Mouse (Mus musculus): ENCODE measurements at regions not wholly inside any gene's neighbourhood (a gene's known extent, or its start where the extent isn't known, plus 50 kb on each side); places are given as distances from the start of the nearest gene placed in this dataset.

DNA sequence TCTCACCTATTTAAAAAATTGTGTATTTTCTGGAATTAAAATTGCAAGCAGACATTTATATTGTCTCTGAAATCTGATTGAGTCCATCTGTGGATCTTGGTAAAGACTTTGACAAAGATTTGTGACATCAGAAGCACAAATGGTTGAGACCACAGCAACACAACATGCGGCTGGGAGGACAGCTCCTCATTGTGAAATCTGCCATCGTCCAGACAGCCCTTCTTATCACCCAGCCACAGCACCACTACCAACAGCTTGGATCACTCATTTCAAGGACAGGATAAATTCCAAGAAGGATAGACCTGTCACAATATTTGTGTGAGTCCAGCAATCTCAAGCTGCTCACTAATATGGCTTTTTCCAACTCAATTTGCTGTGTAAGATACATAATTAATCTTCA lies 97.6 kb upstream of the Dapk1 start:
- H3K27me3 ChIP-seq: no peaks in the 10 kb centered on the region
- no peak for TF ChIP-seq CTCF (IDR thresholded peaks at IDR 0.05)
- ChIA-PET CTCF (no interaction called here), POLR2A (no interaction called here)
- in situ Hi-C loops (cut with MboI; ENCODE audit: low pct_unique_long_range_greater_than_20kb): no loop called here
- no peak for DNase-seq (ENCODE audit: low read depth, low spot score)
- ATAC-seq: no peak

DNA sequence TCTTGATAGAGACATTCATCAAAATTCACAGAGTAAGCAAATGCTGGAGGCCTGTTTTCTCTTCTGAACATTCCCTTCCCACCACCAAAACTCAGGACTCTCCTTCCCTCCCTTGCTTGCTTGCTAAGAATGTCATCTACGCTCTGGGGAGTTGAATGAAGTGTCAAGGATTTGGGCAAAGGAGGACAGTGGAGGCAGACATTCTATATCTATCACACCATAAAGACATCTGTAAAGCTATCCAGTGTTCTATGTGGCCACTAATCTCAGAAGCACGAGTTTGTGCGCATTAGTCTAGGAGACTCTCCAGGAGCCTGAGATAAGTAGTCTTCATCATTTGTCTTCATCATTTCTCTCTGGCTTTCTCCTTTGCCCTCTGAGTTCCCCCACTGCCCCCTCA lies 94.1 kb upstream of the Dapk1 start:
- in situ Hi-C loops (cut with MboI; ENCODE audit: low pct_unique_long_range_greater_than_20kb): no loop called here
- no peak for TF ChIP-seq CTCF (IDR thresholded peaks at IDR 0.05)
- H3K27me3 ChIP-seq: no peaks in the 10 kb centered on the region
- no peak for ATAC-seq
- no peak for DNase-seq (ENCODE audit: low read depth, low spot score)
- ChIA-PET POLR2A (interaction anchor here (0.7 kb wide), 1 partner anchor 23 kb away, joined by 5 read pairs; no protein-coding TSS in a partner anchor), CTCF (interaction anchor here (1.7 to 2.2 kb wide), 3 partner anchors 9 to 15 kb away, joined by 5 to 6 read pairs (median 5); no protein-coding TSS in a partner anchor)

DNA sequence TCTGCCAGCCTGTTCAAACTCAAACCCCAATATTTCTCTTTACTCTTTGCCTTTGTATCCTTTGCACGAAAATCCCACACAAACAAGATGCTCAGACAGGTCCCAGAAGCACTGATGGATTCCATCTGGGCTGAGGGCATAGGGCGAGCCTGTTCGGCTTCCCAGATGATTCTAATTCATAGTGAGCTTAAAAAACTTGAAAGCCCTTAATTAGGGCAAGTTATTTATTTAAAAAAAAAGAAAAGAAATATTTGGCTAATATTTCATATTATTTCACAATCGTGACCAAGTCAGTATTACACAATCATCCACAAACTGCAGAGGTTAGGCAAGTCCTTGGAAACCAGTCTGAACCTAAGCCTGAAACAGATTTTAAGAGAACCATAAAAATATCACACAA lies 93.7 kb upstream of the Dapk1 start:
- in situ Hi-C loops (cut with MboI; ENCODE audit: low pct_unique_long_range_greater_than_20kb): no loop called here
- ChIA-PET CTCF (interaction anchor here (1.0 to 2.2 kb wide), 6 partner anchors 9 to 22 kb away, joined by 3 to 6 read pairs (median 4); no protein-coding TSS in a partner anchor), POLR2A (interaction anchor here (0.5 kb wide), 1 partner anchor 109 kb away, joined by 5 read pairs; no protein-coding TSS in a partner anchor)
- DNase-seq (ENCODE audit: low read depth, low spot score) (no peak), ATAC-seq (no peak)
- H3K27me3 ChIP-seq: no peaks in the 10 kb centered on the region
- TF ChIP-seq CTCF (IDR thresholded peaks at IDR 0.05): no peak

DNA sequence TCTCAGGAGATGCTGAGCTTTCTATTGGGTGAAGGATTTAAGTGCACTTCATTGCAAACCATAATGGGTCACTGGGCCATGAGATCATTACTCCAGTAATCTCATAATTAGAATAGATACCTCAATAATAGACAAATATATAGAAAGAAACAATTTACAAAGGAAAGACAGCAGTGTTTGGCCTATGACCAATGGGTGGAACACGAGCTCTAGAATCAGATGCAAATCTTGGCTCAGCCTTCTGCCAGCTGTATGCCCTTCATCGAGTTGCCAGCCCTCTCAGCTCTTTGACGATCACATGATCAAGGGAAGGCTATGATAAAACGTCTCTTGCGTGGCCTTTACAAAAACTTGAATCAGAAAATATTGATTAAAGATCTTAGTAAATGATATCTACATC lies 92.9 kb upstream of the Dapk1 start:
- in situ Hi-C loops (cut with MboI; ENCODE audit: low pct_unique_long_range_greater_than_20kb): no loop called here
- ATAC-seq (no peak), DNase-seq (ENCODE audit: low read depth, low spot score) (no peak)
- no peaks in the 10 kb centered on the region for H3K27me3 ChIP-seq
- ChIA-PET CTCF (interaction anchor here (1.0 to 2.2 kb wide), 7 partner anchors 8 to 238 kb away, joined by 3 to 8 read pairs (median 5); no protein-coding TSS in a partner anchor), POLR2A (interaction anchor here (0.5 kb wide), 1 partner anchor 108 kb away, joined by 5 read pairs; no protein-coding TSS in a partner anchor)
- TF ChIP-seq CTCF (IDR thresholded peaks at IDR 0.05): no peak

DNA sequence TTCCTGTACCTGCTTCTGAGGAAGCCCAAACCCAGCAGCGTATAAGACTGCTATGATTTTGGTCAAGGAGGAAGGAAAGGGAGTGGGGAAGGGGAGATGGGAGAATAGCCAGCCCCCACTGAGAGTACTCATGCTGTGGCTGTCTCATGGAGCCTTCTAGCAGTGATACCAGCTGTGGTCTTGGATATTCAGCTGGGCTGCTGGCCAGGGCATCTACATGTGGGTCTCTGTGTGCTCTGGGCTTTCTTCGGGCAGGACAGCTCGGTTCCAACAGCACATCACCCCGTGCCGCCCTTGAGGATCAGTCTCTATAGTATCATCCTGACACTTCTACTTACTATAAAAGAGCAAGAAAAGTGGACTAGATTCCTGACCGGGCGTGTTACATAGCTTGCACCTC lies 90.6 kb upstream of the Dapk1 start:
- POLR2A ChIA-PET: no interaction called here
- in situ Hi-C loops (cut with MboI; ENCODE audit: low pct_unique_long_range_greater_than_20kb): no loop called here
- no peak for TF ChIP-seq CTCF (IDR thresholded peaks at IDR 0.05)

DNA sequence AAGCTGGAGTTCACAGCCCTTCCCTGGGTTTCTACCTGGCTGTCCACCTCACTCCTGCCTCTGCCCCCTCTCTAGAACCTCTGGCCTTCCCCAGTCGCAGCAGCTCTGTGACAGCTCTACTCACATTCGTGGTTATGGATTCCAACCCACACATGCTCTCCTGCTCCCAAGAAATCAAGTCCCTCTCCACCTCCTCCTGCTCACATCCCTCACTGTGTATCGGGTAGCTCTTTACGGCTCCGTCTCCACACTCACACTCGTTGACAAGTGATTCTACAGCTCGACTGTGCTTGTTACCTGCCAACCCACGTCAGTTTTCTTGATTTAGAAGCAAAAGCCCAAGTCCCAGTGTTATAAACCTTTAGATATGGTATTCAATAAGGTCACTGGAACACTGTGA lies 90.1 kb upstream of the Dapk1 start:
- H3K27me3 ChIP-seq: no peaks in the 10 kb centered on the region
- in situ Hi-C loops (cut with MboI; ENCODE audit: low pct_unique_long_range_greater_than_20kb): no loop called here
- POLR2A ChIA-PET: no interaction called here
- ATAC-seq: no peak
- no peak for TF ChIP-seq CTCF (IDR thresholded peaks at IDR 0.05)
- CTCF ChIA-PET: interaction anchor here (1.0 kb wide), 1 partner anchor 13 kb away, joined by 3 read pairs; no protein-coding TSS in a partner anchor
- DNase-seq (ENCODE audit: low read depth, low spot score): no peak

More for the DNA sequence above, 90.6 kb upstream of the Dapk1 start:
- ATAC-seq (no peak), DNase-seq (ENCODE audit: low read depth, low spot score) (no peak)
- CTCF ChIA-PET: interaction anchor here (0.8 to 1.3 kb wide), 3 partner anchors 8 to 14 kb away, joined by 3 to 4 read pairs (median 3); no protein-coding TSS in a partner anchor
- no peaks in the 10 kb centered on the region for H3K27me3 ChIP-seq

DNA sequence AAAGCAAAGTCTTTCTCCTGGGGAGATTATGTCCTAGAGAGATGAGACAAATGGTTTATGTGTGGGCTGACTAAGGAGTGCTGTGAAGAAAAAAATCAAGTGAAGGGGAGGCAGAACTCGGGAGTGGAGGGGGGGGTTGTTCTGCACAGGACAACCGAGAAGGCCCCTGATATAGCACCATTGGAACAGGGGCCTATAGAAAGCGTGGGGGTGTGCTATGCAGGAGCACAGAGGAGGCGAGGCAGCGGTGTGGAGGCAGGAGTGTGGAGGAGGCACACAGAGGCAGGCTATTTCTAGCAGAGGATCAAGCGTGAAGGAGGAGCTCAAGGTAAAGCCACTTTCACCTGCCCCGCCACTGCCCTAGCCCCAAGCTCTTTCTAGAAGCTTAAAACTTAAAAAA lies 88.0 kb upstream of the Dapk1 start:
- POLR2A ChIA-PET: no interaction called here
- no peak for TF ChIP-seq CTCF (IDR thresholded peaks at IDR 0.05)
- no peaks in the 10 kb centered on the region for H3K27me3 ChIP-seq
- DNase-seq (ENCODE audit: low read depth, low spot score) (no peak), ATAC-seq (no peak)
- in situ Hi-C loops (cut with MboI; ENCODE audit: low pct_unique_long_range_greater_than_20kb): no loop called here
- CTCF ChIA-PET: no interaction called here

DNA sequence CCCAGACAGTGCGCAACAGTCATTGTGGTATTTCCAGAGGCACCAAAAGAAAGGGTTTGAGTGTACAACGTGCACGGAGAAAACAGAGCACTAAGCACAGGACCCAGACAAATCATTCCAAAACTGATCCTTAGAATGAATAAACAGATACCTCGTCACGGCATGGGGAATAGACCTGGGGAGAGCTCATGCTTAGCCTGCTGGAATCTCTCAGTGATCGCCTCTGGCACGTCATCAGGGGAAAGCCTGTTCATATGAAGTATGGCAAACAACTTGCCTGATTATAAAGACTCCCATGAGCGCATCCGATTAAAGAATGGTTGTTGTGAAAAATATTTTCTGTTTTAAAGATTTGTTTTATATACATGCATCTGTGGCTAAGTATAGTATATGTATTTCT lies 86.9 kb upstream of the Dapk1 start:
- POLR2A ChIA-PET: no interaction called here
- ATAC-seq (no peak), DNase-seq (ENCODE audit: low read depth, low spot score) (no peak)
- TF ChIP-seq CTCF (IDR thresholded peaks at IDR 0.05): no peak
- in situ Hi-C loops (cut with MboI; ENCODE audit: low pct_unique_long_range_greater_than_20kb): no loop called here
- CTCF ChIA-PET: interaction anchor here (0.7 kb wide), 1 partner anchor 8 kb away, joined by 3 read pairs; no protein-coding TSS in a partner anchor
- H3K27me3 ChIP-seq: no peaks in the 10 kb centered on the region

DNA sequence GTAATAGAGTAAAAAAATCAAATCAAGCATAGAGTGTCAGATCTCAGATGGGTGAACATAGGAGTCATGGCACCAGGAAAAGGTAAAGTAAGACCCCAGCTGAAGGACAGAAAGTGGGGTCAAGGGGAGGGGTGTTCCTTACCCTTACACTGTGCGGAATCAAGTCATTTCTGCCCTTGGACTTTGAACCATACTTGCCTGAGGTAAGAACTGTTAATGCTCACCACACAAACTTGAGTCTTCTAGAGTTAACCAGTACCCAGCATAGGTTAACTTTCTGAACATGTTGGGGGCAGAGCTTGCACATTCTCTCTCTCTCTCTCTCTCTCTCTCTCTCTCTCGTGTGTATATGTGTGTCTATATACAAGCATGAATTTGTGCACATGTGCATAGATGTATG lies 83.7 kb upstream of the Dapk1 start:
- ChIA-PET POLR2A (interaction anchor here (0.5 kb wide), 1 partner anchor 10 kb away, joined by 3 read pairs; no protein-coding TSS in a partner anchor), CTCF (interaction anchor here (1.5 kb wide), 1 partner anchor 20 kb away, joined by 3 read pairs; no protein-coding TSS in a partner anchor)
- no peaks in the 10 kb centered on the region for H3K27me3 ChIP-seq
- in situ Hi-C loops (cut with MboI; ENCODE audit: low pct_unique_long_range_greater_than_20kb): no loop called here
- TF ChIP-seq CTCF (IDR thresholded peaks at IDR 0.05): no peak
- DNase-seq (ENCODE audit: low read depth, low spot score): no peak
- no peak for ATAC-seq

DNA sequence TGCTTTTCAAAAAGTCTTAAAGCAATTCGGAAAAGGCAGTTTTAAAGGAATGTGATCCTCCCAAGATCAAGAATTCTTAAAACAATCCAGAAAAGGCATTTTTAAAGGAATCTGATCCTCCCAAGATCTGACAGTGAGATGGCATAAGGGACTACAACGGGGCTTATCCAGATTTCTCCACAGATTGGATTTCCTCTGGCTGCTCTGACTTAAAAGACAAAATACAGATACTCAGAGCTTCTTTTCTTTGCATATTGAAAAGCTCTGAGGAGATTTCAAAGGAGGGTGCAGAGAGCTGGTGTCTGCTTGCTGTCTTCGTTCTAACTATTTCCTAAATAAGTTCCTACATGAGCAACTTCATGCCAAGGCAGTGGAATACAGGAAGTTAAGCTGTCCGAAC lies 82.0 kb upstream of the Dapk1 start:
- in situ Hi-C loops (cut with MboI; ENCODE audit: low pct_unique_long_range_greater_than_20kb): no loop called here
- ChIA-PET POLR2A (no interaction called here), CTCF (no interaction called here)
- H3K27me3 ChIP-seq: no peaks in the 10 kb centered on the region
- ATAC-seq: no peak
- no peak for DNase-seq (ENCODE audit: low read depth, low spot score)
- no peak for TF ChIP-seq CTCF (IDR thresholded peaks at IDR 0.05)

DNA sequence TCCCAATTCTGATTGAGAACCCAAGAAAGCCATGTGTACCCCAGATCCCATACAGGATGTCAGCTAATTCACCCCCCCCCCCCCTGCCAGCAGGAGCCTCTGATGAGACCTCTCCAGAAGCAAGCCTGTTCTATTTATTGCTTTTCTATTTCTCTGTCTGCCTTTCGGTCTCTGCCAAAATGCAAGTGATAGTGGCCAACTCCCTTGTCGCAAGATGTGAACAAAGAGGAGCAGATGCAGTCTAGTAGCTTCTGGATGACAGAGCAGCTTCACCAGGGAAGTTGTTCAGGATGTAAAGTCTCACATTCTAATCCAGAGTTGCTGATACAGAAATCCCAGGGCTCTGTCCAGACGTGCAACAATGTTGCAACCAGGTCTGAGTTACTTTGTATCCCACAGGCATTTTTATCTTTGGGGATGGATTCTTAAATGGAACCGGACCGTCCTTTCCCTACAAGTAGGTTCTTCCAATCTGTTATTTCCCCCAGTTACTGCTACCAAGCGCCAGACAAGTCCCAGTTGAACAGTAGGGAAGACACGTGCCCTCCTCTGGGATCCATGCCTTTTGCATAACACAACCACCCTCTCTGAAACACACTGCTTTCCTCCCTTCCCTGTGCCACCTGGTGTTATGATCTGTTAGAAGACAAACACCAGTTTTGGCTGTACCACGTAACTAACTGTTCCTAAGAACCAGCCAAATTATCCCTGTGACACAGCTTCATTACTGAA lies 78.9 kb upstream of the Dapk1 start:
- ATAC-seq (no peak), DNase-seq (ENCODE audit: low read depth, low spot score) (no peak)
- in situ Hi-C loops (cut with MboI; ENCODE audit: low pct_unique_long_range_greater_than_20kb): no loop called here
- CTCF ChIA-PET: interaction anchor here (1.4 kb wide), 1 partner anchor 15 kb away, joined by 6 read pairs; no protein-coding TSS in a partner anchor
- no peak for TF ChIP-seq CTCF (IDR thresholded peaks at IDR 0.05)
- POLR2A ChIA-PET: no interaction called here
- no peaks in the 10 kb centered on the region for H3K27me3 ChIP-seq
